Mouse (Mus musculus) liver, embryonic 14 days (tissue): ENCODE results near the gene Chid1. TPM values are rescaled to one million over a fixed set of nuclear protein-coding genes. Genes with fewer than 3 reads are reported as not detected.

Experiments
- polyA plus RNA-seq: library from polyadenylated mRNA; depleted of rRNA; stranded (reverse); fragments of >200 nt; gene quantifications from 2 replicates; pipeline ENCODE4 v1.2.3, GENCODE M21; 2012; rRNA removed

Chid1 gene
- polyA plus RNA-seq, result 11.4 and 12.6 TPM in 2 replicates

GRCm38 (mm10) chr7:141539556-141540311 is at the start of gene Chid1:
TSS of gene Chid1 (minus strand) at chr7:141539857.

GRCm38 (mm10) chr7:141561682-141562391 is 22.2 kb upstream of the Chid1 start, which contains the start of gene Ap2a2:
TSS of gene Ap2a2 (plus strand) at chr7:141562173.

GRCm38 (mm10) chr7:141475011-141475804 is 64.4 kb downstream of the Chid1 start, which contains the start of the genes Polr2l and Tspan4:
TSS of gene Polr2l (minus strand) at chr7:141475132.
TSS of gene Tspan4 (plus strand) at chr7:141475240.

GRCm38 (mm10) chr7:141467230-141468030 is 72.2 kb downstream of the Chid1 start, which contains the start of gene Cd151:
TSS of gene Cd151 (plus strand) at chr7:141467392.

GRCm38 (mm10) chr7:141460391-141461113 is 79.1 kb downstream of the Chid1 start, which contains the start of gene Cracr2b:
TSS of gene Cracr2b (plus strand) at chr7:141461094.

GRCm38 (mm10) chr7:141454967-141455551 is 84.6 kb downstream of the Chid1 start, which contains the start of gene Pnpla2:
TSS of gene Pnpla2 (plus strand) at chr7:141455198.

GRCm38 (mm10) chr7:141447110-141447991 is 92.3 kb downstream of the Chid1 start, which contains the start of gene Rplp2:
TSS of gene Rplp2 (plus strand) at chr7:141447370.

GRCm38 (mm10) chr7:141443828-141444237 is 95.8 kb downstream of the Chid1 start, which contains the start of gene Pidd1:
TSS of gene Pidd1 (minus strand) at chr7:141444025.

Other genes with a start within 250 kb of the Chid1 start
- gene Drd4, start 247.9 kb downstream of the Chid1 start, polyA plus RNA-seq, result 0.01 TPM in 1 of 2 replicates, not detected in the other
- 7.0 and 8.4 TPM in 2 replicates for gene Deaf1, start 212.2 kb downstream of the Chid1 start, polyA plus RNA-seq
- gene Tmem80, start 212.1 kb downstream of the Chid1 start, polyA plus RNA-seq, result 11.7 and 13.9 TPM in 2 replicates
- gene Eps8l2, start 201.0 kb downstream of the Chid1 start, polyA plus RNA-seq, result 7.1 and 8.9 TPM in 2 replicates
- 238 and 279 TPM in 2 replicates for gene Taldo1, start 147.7 kb downstream of the Chid1 start, polyA plus RNA-seq
- 12.6 and 15.1 TPM in 2 replicates for gene Gatd1, start 125.7 kb downstream of the Chid1 start, polyA plus RNA-seq
- 0.01 and 0.03 TPM in 2 replicates for gene Cend1, start 110.4 kb downstream of the Chid1 start, polyA plus RNA-seq
- gene Slc25a22, start 102.0 kb downstream of the Chid1 start, polyA plus RNA-seq, result 14.6 and 20.2 TPM in 2 replicates
- 13.8 and 16.0 TPM in 2 replicates for gene Pidd1, start 95.8 kb downstream of the Chid1 start, polyA plus RNA-seq
- 725 and 791 TPM in 2 replicates for gene Rplp2, start 92.5 kb downstream of the Chid1 start, polyA plus RNA-seq
- gene Pnpla2, start 84.7 kb downstream of the Chid1 start, polyA plus RNA-seq, result 5.2 and 7.0 TPM in 2 replicates
- gene Cracr2b, start 78.8 kb downstream of the Chid1 start, polyA plus RNA-seq, result 1.7 and 2.2 TPM in 2 replicates
- 17.5 and 19.0 TPM in 2 replicates for gene Cd151, start 72.5 kb downstream of the Chid1 start, polyA plus RNA-seq
- gene Polr2l, start 64.7 kb downstream of the Chid1 start, polyA plus RNA-seq, result 23.0 and 24.7 TPM in 2 replicates
- 27.0 and 34.3 TPM in 2 replicates for gene Tspan4, start 64.6 kb downstream of the Chid1 start, polyA plus RNA-seq
- gene Ap2a2, start 22.3 kb upstream of the Chid1 start, polyA plus RNA-seq, result 20.4 and 23.0 TPM in 2 replicates
- 0.96 and 1.5 TPM in 2 replicates for gene Muc6, start 115.5 kb upstream of the Chid1 start, polyA plus RNA-seq
- gene Muc2, start 150.5 kb upstream of the Chid1 start, polyA plus RNA-seq, result 0.10 and 0.16 TPM in 2 replicates
- gene Muc5ac, start 249.1 kb upstream of the Chid1 start, polyA plus RNA-seq, result not detected in 2 replicates